Mouse (Mus musculus) layer of hippocampus, adult 18-20 months (tissue): ENCODE data around the gene Ptprd. TPM values are rescaled to one million over a fixed set of nuclear protein-coding genes. Genes with fewer than 3 reads are reported as not detected.
"Not testable (repeated sequence)": the region's sequence is repeated elsewhere in the genome, so short reads cannot be mapped to it uniquely, and the experiment has no call there.

Experiments used
- DNase-seq, 2 experiments: peaks; one replicate each; pipeline ENCODE4 v3.0.0; 2022; ENCODE audit warnings: low spot score in 2 of 2
- total RNA-seq, 2 experiments: library from RNA; stranded (reverse); gene quantifications; 2 replicates each; pipeline ENCODE4 v1.2.3; 2021

Gene Ptprd
- total RNA-seq, 2 experiments from 2014 or later: 138 to 145 TPM

- DNase-seq: no peak
Measured at GRCm38 (mm10) chr4:76452286-76452685, 1759.5 kb downstream of the Ptprd start.

GRCm38 (mm10) chr4:76451019-76451552, 1760.7 kb downstream of the Ptprd start:
- no peak for DNase-seq

- peak in 1 of 2 experiments; percentile 57 for DNase-seq
Measured at GRCm38 (mm10) chr4:76450351-76451018, 1761.3 kb downstream of the Ptprd start.

GRCm38 (mm10) chr4:76449466-76450350, 1762.1 kb downstream of the Ptprd start:
- DNase-seq: peak; percentile 59 to 69

GRCm38 (mm10) chr4:76448678-76449465, 1762.9 kb downstream of the Ptprd start:
- DNase-seq: peak in 1 of 2 experiments; percentile 20

GRCm38 (mm10) chr4:76447396-76447795, 1764.4 kb downstream of the Ptprd start:
- DNase-seq: no peak

- DNase-seq: no peak
Measured at GRCm38 (mm10) chr4:76444778-76445177, 1767.0 kb downstream of the Ptprd start.

- DNase-seq: no peak
Measured at GRCm38 (mm10) chr4:76443553-76443952, 1768.2 kb downstream of the Ptprd start.

- no peak for DNase-seq
Measured at GRCm38 (mm10) chr4:76440791-76441364, 1770.9 kb downstream of the Ptprd start.

- no peak for DNase-seq
Measured at GRCm38 (mm10) chr4:76438496-76439079, 1773.2 kb downstream of the Ptprd start.

GRCm38 (mm10) chr4:76438068-76438467, 1773.7 kb downstream of the Ptprd start:
- no peak for DNase-seq

GRCm38 (mm10) chr4:76435920-76436319, 1775.8 kb downstream of the Ptprd start:
- no peak for DNase-seq

GRCm38 (mm10) chr4:76429769-76430168, 1782.0 kb downstream of the Ptprd start:
- no peak for DNase-seq

- DNase-seq: not testable (repeated sequence)
Measured at GRCm38 (mm10) chr4:76427036-76427435, 1784.7 kb downstream of the Ptprd start.

GRCm38 (mm10) chr4:76425230-76425575, 1786.6 kb downstream of the Ptprd start:
- no peak for DNase-seq

- peak in 1 of 2 experiments; percentile 57 for DNase-seq
Measured at GRCm38 (mm10) chr4:76424324-76425229, 1787.2 kb downstream of the Ptprd start.

GRCm38 (mm10) chr4:76422113-76422512, 1789.6 kb downstream of the Ptprd start:
- no peak for DNase-seq

- no peak for DNase-seq
Measured at GRCm38 (mm10) chr4:76419641-76420040, 1792.1 kb downstream of the Ptprd start.

- DNase-seq: no peak
Measured at GRCm38 (mm10) chr4:76417676-76418075, 1794.1 kb downstream of the Ptprd start.
